Comparison of ENCODE assay signal across 16 mouse cellular contexts in genomic region chr12:70628384-70629365, GRCm38 (mm10).
DNase-seq lines count a peak whose midpoint lies in the region; ATAC-seq and TF ChIP-seq lines count a peak whose summit lies in the region.
"Had no signal": no experiment of that assay in that cellular context is flagged by ENCODE, and none has a peak within 500 bp of the region (broad histone marks: within the 10 kb centered on the region; RNA-seq: fewer than 3 reads in every experiment).

No protein-coding gene starts in this region.

- no peaks in the 10 kb centered on the region for H3K9me3 ChIP-seq in intestine, embryonic 14.5 days (ENCODE audit: control insufficient read depth, low read length)
- H3K9me3 ChIP-seq in intestine, embryonic 15.5 days, result no peaks in the 10 kb centered on the region
- H3K9me3 ChIP-seq in embryonic facial prominence, embryonic 14.5 days (ENCODE audit: control insufficient read depth, low read length), result no peaks in the 10 kb centered on the region
- no peaks in the 10 kb centered on the region for H3K9me3 ChIP-seq in limb, embryonic 13.5 days
- H3K9me3 ChIP-seq in stomach, postnatal 0 days (ENCODE audit: control insufficient read depth, low read length), result no peaks in the 10 kb centered on the region
- H3K9me3 ChIP-seq: forebrain, embryonic 13.5 days; heart, embryonic 15.5 days; liver, embryonic 13.5 days had no signal

- no peak overlapping the region for H3K27ac ChIP-seq in intestine, embryonic 14.5 days (ENCODE audit: low read depth)
- H3K27ac ChIP-seq in intestine, embryonic 15.5 days, result no peak overlapping the region
- H3K27ac ChIP-seq in embryonic facial prominence, embryonic 14.5 days (replicated peaks; ENCODE audit: low read depth, low read length), result 0 out of 2 replicates have a peak overlapping the region, but pooled peaks have one; percentile 8
- H3K27ac ChIP-seq in limb, embryonic 13.5 days, result no peak overlapping the region; the same call in 1 of the 2 replicates
- peak overlapping the region; percentile 69 for H3K27ac ChIP-seq in stomach, postnatal 0 days (replicated peaks)
- H3K27ac ChIP-seq: forebrain, embryonic 13.5 days; heart, embryonic 15.5 days; liver, embryonic 13.5 days had no signal

- ATAC-seq in intestine, embryonic 14.5 days (replicated peaks; ENCODE audit: low FRiP score, low TSS enrichment, low read depth), result no peak
- ATAC-seq in intestine, embryonic 15.5 days, result no peak
- ATAC-seq in embryonic facial prominence, embryonic 14.5 days (ENCODE audit: low read depth), result peak; percentile 72
- no peak for ATAC-seq in limb, embryonic 13.5 days (ENCODE audit: low FRiP score, low read depth)
- 0 out of 2 replicates have a peak, but pooled peaks have one; percentile 29 for ATAC-seq in stomach, postnatal 0 days (ENCODE audit: low FRiP score, low TSS enrichment)
- ATAC-seq: forebrain, embryonic 13.5 days; hindbrain, embryonic 16.5 days had no signal

- TF ChIP-seq EP300 in stomach, postnatal 0 days (optimal IDR thresholded peaks at IDR 0.05), result no peak

- H3K36me3 ChIP-seq in intestine, embryonic 14.5 days (ENCODE audit: control insufficient read depth, insufficient read depth, low read length), result no peaks in the 10 kb centered on the region
- H3K36me3 ChIP-seq in intestine, embryonic 15.5 days, result no peaks in the 10 kb centered on the region
- H3K36me3 ChIP-seq in embryonic facial prominence, embryonic 14.5 days (ENCODE audit: control insufficient read depth, insufficient read depth, low read length), result no peaks in the 10 kb centered on the region
- H3K36me3 ChIP-seq in limb, embryonic 13.5 days, result no peaks in the 10 kb centered on the region
- no peaks in the 10 kb centered on the region for H3K36me3 ChIP-seq in stomach, postnatal 0 days (ENCODE audit: control insufficient read depth, insufficient read depth, low read length)
- H3K36me3 ChIP-seq: heart, embryonic 15.5 days; liver, embryonic 13.5 days had no signal

- H3K4me3 ChIP-seq in intestine, embryonic 14.5 days (ENCODE audit: low read depth, low read length), result no peak overlapping the region
- H3K4me3 ChIP-seq in intestine, embryonic 15.5 days (replicated peaks), result no peak overlapping the region
- H3K4me3 ChIP-seq in embryonic facial prominence, embryonic 14.5 days (ENCODE audit: low read depth, low read length), result no peak overlapping the region
- H3K4me3 ChIP-seq in limb, embryonic 13.5 days, result no peak overlapping the region
- no peak overlapping the region for H3K4me3 ChIP-seq in stomach, postnatal 0 days (ENCODE audit: low read depth, low read length)
- H3K4me3 ChIP-seq: forebrain, embryonic 13.5 days; heart, embryonic 15.5 days; liver, embryonic 13.5 days; myocyte had no signal

- DNase-seq in intestine, embryonic 14.5 days (ENCODE audit: low spot score), result peak; percentile 50
- peak; percentile 69 for DNase-seq in embryonic facial prominence, embryonic 14.5 days (ENCODE audit: low spot score)
- DNase-seq in stomach, postnatal 0 days (ENCODE audit: low spot score), result no peak
- DNase-seq in right cerebral cortex, postnatal 10 days (ENCODE audit: low spot score in 2 of 2), result no peak
- no peak for DNase-seq in embryo, embryonic 10.5 days (ENCODE audit: low spot score)
- DNase-seq: cerebellum, adult 9-10 months; gastrocnemius, postnatal 10 days; kidney, postnatal 4 days; liver, embryonic 13.5 days; right cerebral cortex, postnatal 25 days had no signal

- no peak overlapping the region for H3K9ac ChIP-seq in intestine, embryonic 14.5 days (ENCODE audit: low read length)
- no peak overlapping the region for H3K9ac ChIP-seq in intestine, embryonic 15.5 days
- no peak overlapping the region for H3K9ac ChIP-seq in embryonic facial prominence, embryonic 14.5 days (ENCODE audit: low read depth, low read length)
- no peak overlapping the region for H3K9ac ChIP-seq in limb, embryonic 13.5 days
- H3K9ac ChIP-seq in stomach, postnatal 0 days (ENCODE audit: low read length), result no peak overlapping the region
- H3K9ac ChIP-seq: forebrain, embryonic 13.5 days; heart, embryonic 15.5 days; liver, embryonic 13.5 days had no signal

- no peak for TF ChIP-seq CTCF in stomach, postnatal 0 days (IDR thresholded peaks at IDR 0.05; ENCODE audit: low read depth)

- H3K4me1 ChIP-seq in intestine, embryonic 14.5 days (replicated peaks; ENCODE audit: control insufficient read depth, insufficient read depth, low read length), result peaks cover 4% of the 10 kb centered on the region; the same call in 1 of the 2 replicates
- peaks cover 2% of the 10 kb centered on the region; the same call in 1 of the 2 replicates for H3K4me1 ChIP-seq in intestine, embryonic 15.5 days (replicated peaks)
- no peaks in the 10 kb centered on the region for H3K4me1 ChIP-seq in embryonic facial prominence, embryonic 14.5 days (ENCODE audit: control insufficient read depth, insufficient read depth, low read length)
- H3K4me1 ChIP-seq in limb, embryonic 13.5 days, result peaks cover 18% of the 10 kb centered on the region
- peaks cover 6% of the 10 kb centered on the region; the same call in 1 of the 2 replicates for H3K4me1 ChIP-seq in stomach, postnatal 0 days (replicated peaks; ENCODE audit: control insufficient read depth, insufficient read depth)
- H3K4me1 ChIP-seq: liver, embryonic 13.5 days had no signal

- no peak overlapping the region for H3K4me2 ChIP-seq in intestine, embryonic 14.5 days (ENCODE audit: low read length)
- H3K4me2 ChIP-seq in intestine, embryonic 15.5 days (replicated peaks), result no peak overlapping the region
- no peak overlapping the region for H3K4me2 ChIP-seq in embryonic facial prominence, embryonic 14.5 days (ENCODE audit: low read depth, low read length)
- peak overlapping the region; percentile 19 for H3K4me2 ChIP-seq in limb, embryonic 13.5 days (replicated peaks)
- H3K4me2 ChIP-seq in stomach, postnatal 0 days (replicated peaks; ENCODE audit: low read depth), result no peak overlapping the region
- H3K4me2 ChIP-seq: forebrain, embryonic 13.5 days; heart, embryonic 15.5 days; liver, embryonic 13.5 days had no signal

- WGBS in intestine, embryonic 14.5 days, result 53% methylated on average over 21 of the region's 21 CpGs
- WGBS in intestine, embryonic 15.5 days, result 60% methylated on average over 21 of the region's 21 CpGs
- WGBS in embryonic facial prominence, embryonic 14.5 days, result 53% methylated on average over 21 of the region's 21 CpGs
- WGBS in limb, embryonic 13.5 days, result 39% methylated on average over 21 of the region's 21 CpGs
- WGBS in stomach, postnatal 0 days, result 48% methylated on average over 21 of the region's 21 CpGs

- no peaks in the 10 kb centered on the region for H3K27me3 ChIP-seq in intestine, embryonic 14.5 days (replicated peaks; ENCODE audit: control insufficient read depth, insufficient read depth, low read length)
- no peaks in the 10 kb centered on the region for H3K27me3 ChIP-seq in intestine, embryonic 15.5 days (replicated peaks)
- H3K27me3 ChIP-seq in embryonic facial prominence, embryonic 14.5 days (replicated peaks; ENCODE audit: control insufficient read depth, insufficient read depth, low read length), result no peaks in the 10 kb centered on the region
- peaks cover 27% of the 10 kb centered on the region for H3K27me3 ChIP-seq in limb, embryonic 13.5 days
- no peaks in the 10 kb centered on the region for H3K27me3 ChIP-seq in stomach, postnatal 0 days (ENCODE audit: control insufficient read depth, insufficient read depth, low read length)
- H3K27me3 ChIP-seq: forebrain, embryonic 13.5 days; liver, embryonic 13.5 days had no signal

Comparison
In these comparisons a context has a peak if more than half of its experiments do, and no peak if none do; other contexts are left out.
1. ATAC-seq: peak in embryonic facial prominence, embryonic 14.5 days (single experiment) and stomach, postnatal 0 days (single experiment); none in intestine, embryonic 14.5 days (single experiment), intestine, embryonic 15.5 days (single experiment) and limb, embryonic 13.5 days (single experiment).
2. DNase-seq: peak in intestine, embryonic 14.5 days (single experiment) and embryonic facial prominence, embryonic 14.5 days (single experiment); none in stomach, postnatal 0 days (single experiment), right cerebral cortex, postnatal 10 days (0 of 2) and embryo, embryonic 10.5 days (single experiment).
3. H3K27ac ChIP-seq: peak in embryonic facial prominence, embryonic 14.5 days (single experiment) and stomach, postnatal 0 days (single experiment); none in intestine, embryonic 14.5 days (single experiment), intestine, embryonic 15.5 days (single experiment) and limb, embryonic 13.5 days (single experiment).